Mouse (Mus musculus): Measurements from ENCODE around the gene Nup54. TPM values are rescaled to one million over a fixed set of nuclear protein-coding genes. Genes with fewer than 3 reads are reported as not detected.

The Nup54 gene
- total RNA-seq, 1 experiment from 2014 or later = 61.3 TPM

- no peak for ATAC-seq (replicated peaks in 1 of 2; ENCODE audit: insufficient read depth in 1 of 2, low FRiP score in 2 of 2, low TSS enrichment in 1 of 2, low read depth in 1 of 2, poor library complexity in 2 of 2, severe bottlenecking in 2 of 2)
These were observed 47.6 kb downstream of the Nup54 start for GRCm38 (mm10) chr5:92387433-92387832.

GRCm38 (mm10) chr5:92386643-92387042 lies 48.4 kb downstream of the Nup54 start:
- ATAC-seq (replicated peaks in 1 of 2; ENCODE audit: insufficient read depth in 1 of 2, low FRiP score in 2 of 2, low TSS enrichment in 1 of 2, low read depth in 1 of 2, poor library complexity in 2 of 2, severe bottlenecking in 2 of 2) = peak; percentile 62 to 70; a peak in 3 of 4 replicates

- ATAC-seq (replicated peaks in 1 of 2; ENCODE audit: insufficient read depth in 1 of 2, low FRiP score in 2 of 2, low TSS enrichment in 1 of 2, low read depth in 1 of 2, poor library complexity in 2 of 2, severe bottlenecking in 2 of 2) = no peak
These were observed 48.9 kb downstream of the Nup54 start for GRCm38 (mm10) chr5:92386102-92386501.

GRCm38 (mm10) chr5:92384855-92385254 lies 50.2 kb downstream of the Nup54 start:
- ATAC-seq (replicated peaks in 1 of 2; ENCODE audit: insufficient read depth in 1 of 2, low FRiP score in 2 of 2, low TSS enrichment in 1 of 2, low read depth in 1 of 2, poor library complexity in 2 of 2, severe bottlenecking in 2 of 2) = peak; percentile 28 to 51; a peak in 2 of 4 replicates

GRCm38 (mm10) chr5:92383747-92384146 lies 51.3 kb downstream of the Nup54 start:
- ATAC-seq (replicated peaks in 1 of 2; ENCODE audit: insufficient read depth in 1 of 2, low FRiP score in 2 of 2, low TSS enrichment in 1 of 2, low read depth in 1 of 2, poor library complexity in 2 of 2, severe bottlenecking in 2 of 2) = no peak

- ATAC-seq (replicated peaks in 1 of 2; ENCODE audit: insufficient read depth in 1 of 2, low FRiP score in 2 of 2, low TSS enrichment in 1 of 2, low read depth in 1 of 2, poor library complexity in 2 of 2, severe bottlenecking in 2 of 2) = no peak
These were observed 52.7 kb downstream of the Nup54 start for GRCm38 (mm10) chr5:92382349-92382679.

- peak; percentile 75 to 79 for ATAC-seq (replicated peaks in 1 of 2; ENCODE audit: insufficient read depth in 1 of 2, low FRiP score in 2 of 2, low TSS enrichment in 1 of 2, low read depth in 1 of 2, poor library complexity in 2 of 2, severe bottlenecking in 2 of 2)
These were observed 53.3 kb downstream of the Nup54 start for GRCm38 (mm10) chr5:92381550-92382348.

- no peak for ATAC-seq (replicated peaks in 1 of 2; ENCODE audit: insufficient read depth in 1 of 2, low FRiP score in 2 of 2, low TSS enrichment in 1 of 2, low read depth in 1 of 2, poor library complexity in 2 of 2, severe bottlenecking in 2 of 2)
These were observed 58.1 kb downstream of the Nup54 start for GRCm38 (mm10) chr5:92376795-92377405.

- ATAC-seq (replicated peaks in 1 of 2; ENCODE audit: insufficient read depth in 1 of 2, low FRiP score in 2 of 2, low TSS enrichment in 1 of 2, low read depth in 1 of 2, poor library complexity in 2 of 2, severe bottlenecking in 2 of 2) = peak; percentile 82 to 86
These were observed 59.7 kb downstream of the Nup54 start for GRCm38 (mm10) chr5:92375368-92375767.

- peak; percentile 65 to 69 for ATAC-seq (replicated peaks in 1 of 2; ENCODE audit: insufficient read depth in 1 of 2, low FRiP score in 2 of 2, low TSS enrichment in 1 of 2, low read depth in 1 of 2, poor library complexity in 2 of 2, severe bottlenecking in 2 of 2)
These were observed 60.3 kb downstream of the Nup54 start for GRCm38 (mm10) chr5:92374721-92375142.

- no peak for ATAC-seq (replicated peaks in 1 of 2; ENCODE audit: insufficient read depth in 1 of 2, low FRiP score in 2 of 2, low TSS enrichment in 1 of 2, low read depth in 1 of 2, poor library complexity in 2 of 2, severe bottlenecking in 2 of 2)
These were observed 62.4 kb downstream of the Nup54 start for GRCm38 (mm10) chr5:92372605-92373004.

- ATAC-seq (replicated peaks in 1 of 2; ENCODE audit: insufficient read depth in 1 of 2, low FRiP score in 2 of 2, low TSS enrichment in 1 of 2, low read depth in 1 of 2, poor library complexity in 2 of 2, severe bottlenecking in 2 of 2) = no peak
These were observed 63.5 kb downstream of the Nup54 start for GRCm38 (mm10) chr5:92371361-92371976.

GRCm38 (mm10) chr5:92370891-92371290 lies 64.1 kb downstream of the Nup54 start:
- no peak for ATAC-seq (replicated peaks in 1 of 2; ENCODE audit: insufficient read depth in 1 of 2, low FRiP score in 2 of 2, low TSS enrichment in 1 of 2, low read depth in 1 of 2, poor library complexity in 2 of 2, severe bottlenecking in 2 of 2)

GRCm38 (mm10) chr5:92370392-92370791 lies 64.6 kb downstream of the Nup54 start:
- ATAC-seq (replicated peaks in 1 of 2; ENCODE audit: insufficient read depth in 1 of 2, low FRiP score in 2 of 2, low TSS enrichment in 1 of 2, low read depth in 1 of 2, poor library complexity in 2 of 2, severe bottlenecking in 2 of 2) = no peak

- no peak; a peak in 1 of 4 replicates for ATAC-seq (replicated peaks in 1 of 2; ENCODE audit: insufficient read depth in 1 of 2, low FRiP score in 2 of 2, low TSS enrichment in 1 of 2, low read depth in 1 of 2, poor library complexity in 2 of 2, severe bottlenecking in 2 of 2)
These were observed 65.6 kb downstream of the Nup54 start for GRCm38 (mm10) chr5:92369151-92369994.

GRCm38 (mm10) chr5:92368392-92368791 lies 66.6 kb downstream of the Nup54 start:
- peak; percentile 9 to 37; a peak in 1 of 4 replicates for ATAC-seq (replicated peaks in 1 of 2; ENCODE audit: insufficient read depth in 1 of 2, low FRiP score in 2 of 2, low TSS enrichment in 1 of 2, low read depth in 1 of 2, poor library complexity in 2 of 2, severe bottlenecking in 2 of 2)

- no peak for ATAC-seq (replicated peaks in 1 of 2; ENCODE audit: insufficient read depth in 1 of 2, low FRiP score in 2 of 2, low TSS enrichment in 1 of 2, low read depth in 1 of 2, poor library complexity in 2 of 2, severe bottlenecking in 2 of 2)
These were observed 68.5 kb downstream of the Nup54 start for GRCm38 (mm10) chr5:92366565-92366964.

Measured in hematopoietic stem cell, adult 5-6 weeks (primary cell).